Mouse (Mus musculus) megakaryocyte, embryonic 14.5 days (primary cell): ENCODE results near the gene Rabep2.

Experiments used
- FLI1 ChIP-seq: IDR thresholded peaks from 2 replicates; pipeline ENCODE4 v1.6.1; 2012; ENCODE audit warnings: low read length, inconsistent platforms, mixed read lengths
- GATA1 ChIP-seq: IDR thresholded peaks from 3 replicates; pipeline ENCODE4 v1.6.1; 2012; ENCODE audit warnings: mixed read lengths, low read length, inconsistent platforms, borderline replicate concordance

DNA sequence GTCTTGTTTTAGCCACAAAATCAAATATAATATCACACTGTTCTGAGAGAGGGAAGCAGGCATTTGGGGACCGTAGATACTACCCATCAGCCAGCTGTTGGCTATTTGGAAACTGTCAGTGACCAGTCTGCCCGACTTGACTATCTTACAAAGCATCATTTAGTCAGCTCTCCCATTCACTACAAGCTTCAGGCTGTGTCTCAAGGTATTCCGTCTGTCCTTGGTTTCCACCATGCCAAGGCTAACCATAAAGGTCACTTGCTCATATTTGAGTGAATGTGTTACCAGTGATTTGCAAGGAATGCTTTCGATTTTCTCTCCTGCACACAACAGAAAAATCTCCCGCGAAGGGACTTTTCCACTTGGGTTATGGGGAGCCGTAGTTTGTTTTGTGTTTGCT, 6.2 kb downstream of the Rabep2 start:
- TF ChIP-seq FLI1 (no peak), GATA1 (no peak)
